Mouse (Mus musculus) MEL (cell line): ENCODE data around the gene Uba52.

Source experiments
- GATA1 ChIP-seq: IDR thresholded peaks from 2 replicates; pipeline ENCODE4 v1.6.1; 2011; ENCODE audit warnings: low read depth, low read length, improper control_type of control experiment
- MAFK ChIP-seq: IDR thresholded peaks from 2 replicates; pipeline ENCODE4 v1.6.1; 2011; ENCODE audit warnings: low read depth, mild to moderate bottlenecking, low read length, improper control_type of control experiment, borderline replicate concordance
- MAX ChIP-seq: IDR thresholded peaks from 2 replicates; pipeline ENCODE4 v1.6.1; 2011; ENCODE audit warnings: low read length, improper control_type of control experiment
- POLR2A ChIP-seq, 2 experiments: IDR thresholded peaks; 2 replicates each; pipeline ENCODE4 v1.6.1; 2011 to 2012; ENCODE audit warnings: low read length in 2 of 2, mild to moderate bottlenecking in 2 of 2, control low read depth in 1 of 2, improper control_type of control experiment in 1 of 2, low read depth in 1 of 2, moderate library complexity in 1 of 2; ENCODE audit not compliant: control insufficient read depth in 1 of 2, insufficient read depth in 1 of 2, poor library complexity in 1 of 2

GRCm38 (mm10) chr8:70505698-70506327, 4.8 kb downstream of the Uba52 start:
- TF ChIP-seq MAX = peak; percentile 61; the same call in 1 of the 2 replicates
- no peak; a peak in 2 of 4 replicates for TF ChIP-seq POLR2A (IDR thresholded peaks at IDR 0.05; ENCODE audit: control insufficient read depth in 1 of 2, insufficient read depth in 1 of 2, low read depth in 1 of 2, low read length in 2 of 2, poor library complexity in 1 of 2)
- TF ChIP-seq MAFK = no peak
- no peak for TF ChIP-seq GATA1
